Mouse (Mus musculus) ES-E14 (cell line): ENCODE data around the gene Serinc2.

Experiments
- CHD2 ChIP-seq: IDR thresholded peaks from 2 replicates; pipeline ENCODE4 v1.6.1; 2014; ENCODE audit warnings: mild to moderate bottlenecking, low read depth, low read length, inconsistent platforms
- HCFC1 ChIP-seq: IDR thresholded peaks from 2 replicates; pipeline ENCODE4 v1.6.1; 2012; ENCODE audit warnings: low read length, inconsistent platforms, borderline replicate concordance; ENCODE audit not compliant: insufficient read depth
- MAFK ChIP-seq: IDR thresholded peaks from 2 replicates; pipeline ENCODE4 v1.6.1; 2014; ENCODE audit warnings: mild to moderate bottlenecking, low read depth, low read length, inconsistent platforms; ENCODE audit not compliant: insufficient read depth
- ZC3H11A ChIP-seq: IDR thresholded peaks from 2 replicates; pipeline ENCODE4 v1.6.1; 2012; ENCODE audit warnings: low read depth, mild to moderate bottlenecking, inconsistent platforms, low read length, borderline replicate concordance
- ZNF384 ChIP-seq: IDR thresholded peaks from 2 replicates; pipeline ENCODE4 v1.6.1; 2012; ENCODE audit warnings: low read depth, low read length, inconsistent platforms

GRCm38 (mm10) chr4:130307851-130308230 lies 28.8 kb upstream of the Serinc2 start:
- TF ChIP-seq MAFK = no peak
- TF ChIP-seq ZNF384 = no peak
- TF ChIP-seq HCFC1 = no peak
- TF ChIP-seq ZC3H11A = no peak
- no peak for TF ChIP-seq CHD2
